Mouse (Mus musculus) embryonic facial prominence, embryonic 11.5 days (tissue): ENCODE results near the gene Try5. TPM values are rescaled to one million over a fixed set of nuclear protein-coding genes. Genes with fewer than 3 reads are reported as not detected.
"Not testable (repeated sequence)": the region's sequence is repeated elsewhere in the genome, so short reads cannot be mapped to it uniquely, and the experiment has no call there.

Experiments used
- ATAC-seq: fragments of 200-750 bp; cut with Nextera tagmentation; replicated peaks from 2 replicates; pipeline ENCODE4 v1.8.0; 2017; ENCODE audit warnings: low read depth; ENCODE audit not compliant: insufficient number of reproducible peaks, low FRiP score, low TSS enrichment
- DNase-seq: peaks from one replicate; pipeline ENCODE4 v3.0.0-alpha.2; 2015; ENCODE audit warnings: low spot score
- H3K27ac ChIP-seq: fragments of 300-500 bp; sonication (generic); replicated peaks from 2 replicates; pipeline ENCODE4 v1.5.1; 2014; ENCODE audit warnings: mild to moderate bottlenecking, low read depth, low read length, control low read depth
- H3K27me3 ChIP-seq: fragments of 300-500 bp; sonication (generic); 2 replicates; pipeline ENCODE4 v1.6.1; 2014; ENCODE audit warnings: mild to moderate bottlenecking, low read length, moderate library complexity, mixed read lengths; ENCODE audit not compliant: control insufficient read depth, insufficient read depth
- H3K36me3 ChIP-seq: fragments of 300-500 bp; sonication (generic); replicated peaks from 2 replicates; pipeline ENCODE4 v1.6.1; 2014; ENCODE audit warnings: low read depth, mild to moderate bottlenecking, low read length, moderate library complexity, mixed read lengths; ENCODE audit not compliant: control insufficient read depth, insufficient read depth
- H3K4me1 ChIP-seq: fragments of 300-500 bp; sonication (generic); 2 replicates; pipeline ENCODE4 v1.6.1; 2014; ENCODE audit warnings: low read length, mixed read lengths; ENCODE audit not compliant: control insufficient read depth, insufficient read depth
- H3K4me2 ChIP-seq: fragments of 300-500 bp; sonication (generic); 2 replicates; pipeline ENCODE4 v1.6.1; 2014; ENCODE audit warnings: low read depth, mild to moderate bottlenecking, control low read depth, low read length, moderate library complexity
- H3K4me3 ChIP-seq: fragments of 300-500 bp; sonication (generic); 2 replicates; pipeline ENCODE4 v1.5.1; 2014; ENCODE audit warnings: low read depth, low read length, control low read depth
- H3K9ac ChIP-seq: fragments of 300-500 bp; sonication (generic); replicated peaks from 2 replicates; pipeline ENCODE4 v1.6.1; 2014; ENCODE audit warnings: mild to moderate bottlenecking, control low read depth, low read length
- H3K9me3 ChIP-seq: fragments of 300-500 bp; sonication (generic); replicated peaks from 2 replicates; pipeline ENCODE4 v1.6.1; 2016; ENCODE audit warnings: mild to moderate bottlenecking, low read length, inconsistent platforms, mixed read lengths; ENCODE audit not compliant: control insufficient read depth
- WGBS: fragments of 180-500 bp; shearing (Covaris S2); extraction: QIAGEN DNeasy Blood & Tissue Kit; methylation state at CpG from one replicate; pipeline ENCODE4 v1.1.7; 2014; 5-methylcytosine and 5-hydroxymethylcytosine counted together
- polyA plus RNA-seq: library from polyadenylated mRNA; unstranded; fragments of >200 nt; fragmentation: Nextera tagmentation; extraction: Ambion mirVana; gene quantifications from 2 replicates; pipeline ENCODE4 v1.2.1, GENCODE M21; 2014

The Try5 gene
- polyA plus RNA-seq: not detected in 2 replicates

DNA sequence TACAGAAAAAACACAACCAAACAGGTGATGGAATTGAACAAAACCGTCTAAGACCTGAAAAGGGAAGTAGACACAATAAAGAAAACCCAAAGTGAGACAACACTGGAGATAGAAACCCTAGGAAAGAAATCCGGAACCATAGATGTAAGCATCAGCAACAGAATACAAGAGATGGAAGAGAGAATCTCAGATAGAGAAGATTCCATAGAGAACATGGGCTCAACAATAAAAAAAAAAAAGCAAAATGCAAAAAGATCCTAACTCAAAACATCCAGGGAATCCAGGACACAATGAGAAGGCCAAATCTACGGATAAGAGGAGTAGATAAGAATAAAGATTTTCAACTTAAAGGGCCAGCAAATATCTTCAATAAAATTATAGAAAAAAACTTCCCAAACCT is at the start of gene Try5:
Try5 (minus strand) TSS at position 101 of the 400 bp plus-strand sequence.
- not testable (repeated sequence) for H3K4me2 ChIP-seq, ATAC-seq, H3K27me3 ChIP-seq, H3K4me1 ChIP-seq, DNase-seq, H3K9ac ChIP-seq, H3K4me3 ChIP-seq, H3K9me3 ChIP-seq, H3K36me3 ChIP-seq, H3K27ac ChIP-seq
- 72% methylated on average over 3 of the region's 3 CpGs for WGBS

DNA sequence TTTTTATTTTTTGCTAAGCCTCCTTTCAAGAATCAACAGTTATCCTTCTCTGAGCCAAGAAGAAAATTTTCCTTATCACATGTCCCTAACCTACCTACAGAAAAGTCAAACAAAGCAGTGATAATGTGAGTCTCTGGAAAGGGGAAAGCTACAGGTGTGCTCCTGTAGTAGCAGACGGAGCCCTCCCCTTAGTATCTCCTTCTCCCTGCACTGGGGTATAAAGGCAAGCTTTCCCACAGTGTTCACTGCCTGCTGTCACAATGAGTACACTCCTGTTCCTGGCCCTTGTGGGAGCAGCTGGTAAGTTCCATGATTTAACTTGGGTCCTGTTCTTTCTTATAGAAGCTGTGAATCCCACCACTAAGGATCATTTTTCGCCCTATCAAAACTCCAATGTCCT is 37.3 kb upstream of the Try5 start, which contains the start of gene Try10:
Try10 (plus strand) TSS at position 174 of the 400 bp plus-strand sequence.
- DNase-seq (no peak), ATAC-seq (no peak)
- H3K9ac ChIP-seq: no peak within 1 kb of the TSS
- H3K9me3 ChIP-seq: no peaks in the 10 kb centered on the region
- no peak within 1 kb of the TSS for H3K27ac ChIP-seq
- no peaks in the 10 kb centered on the region for H3K36me3 ChIP-seq
- 85% methylated on average over 2 of the region's 2 CpGs for WGBS
- H3K4me2 ChIP-seq: no peak within 1 kb of the TSS
- H3K4me3 ChIP-seq: no peak within 1 kb of the TSS
- H3K4me1 ChIP-seq: no peaks in the 10 kb centered on the region
- no peaks in the 10 kb centered on the region for H3K27me3 ChIP-seq

DNA sequence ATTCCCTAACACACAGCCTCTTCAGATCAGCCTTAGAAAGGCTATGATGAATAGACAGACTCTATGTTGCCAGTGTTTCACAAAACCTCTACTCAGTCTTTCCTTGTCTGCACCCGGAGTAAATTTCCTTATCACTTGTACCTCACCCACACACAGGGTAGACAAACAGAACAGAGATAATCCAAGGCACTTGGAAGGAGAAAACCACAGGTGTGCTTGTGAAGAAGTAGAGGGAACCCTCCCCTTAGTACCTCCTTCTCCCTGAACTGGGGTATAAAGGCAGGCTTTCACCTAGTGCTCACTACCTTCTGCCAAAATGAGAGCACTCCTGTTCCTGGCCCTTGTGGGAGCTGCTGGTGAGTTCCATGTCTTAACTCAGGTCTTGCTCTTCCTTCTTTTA is 14.7 kb downstream of the Try5 start, which contains the start of gene Try4:
Try4 (plus strand) TSS at position 301 of the 400 bp plus-strand sequence.
- WGBS: 92% methylated on average over 1 of the region's 1 CpGs

DNA sequence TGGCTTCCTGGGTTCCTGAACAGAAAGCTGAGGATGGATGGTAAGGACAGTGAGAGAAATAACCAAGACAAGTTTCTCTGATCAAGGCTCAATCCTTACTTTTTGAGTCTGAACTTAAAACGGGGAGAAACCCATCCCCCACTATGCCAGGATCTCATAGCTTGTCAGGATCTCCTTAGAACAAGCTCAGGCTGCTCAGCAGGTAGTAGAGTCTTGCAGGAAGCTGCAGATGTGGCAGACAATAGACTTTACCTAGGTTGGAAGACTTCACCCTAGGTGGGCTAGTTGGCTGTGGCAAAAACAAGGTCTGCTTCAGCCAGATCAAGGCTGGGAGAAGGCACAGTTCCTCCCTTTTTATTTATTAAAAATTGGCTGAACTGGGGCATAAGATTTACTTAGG is 18.4 kb downstream of the Try5 start:
- no peak overlapping the region for H3K4me2 ChIP-seq
- 8% methylated on average over 1 of the region's 1 CpGs for WGBS
- no peak overlapping the region for H3K4me3 ChIP-seq
- no peaks in the 10 kb centered on the region for H3K36me3 ChIP-seq
- no peak for ATAC-seq
- H3K9me3 ChIP-seq: no peaks in the 10 kb centered on the region
- no peaks in the 10 kb centered on the region for H3K27me3 ChIP-seq
- no peaks in the 10 kb centered on the region for H3K4me1 ChIP-seq
- H3K9ac ChIP-seq: no peak overlapping the region
- no peak overlapping the region for H3K27ac ChIP-seq
- no peak for DNase-seq

More for the DNA sequence above, 14.7 kb downstream of the Try5 start, which contains the start of gene Try4:
- ATAC-seq (no peak), DNase-seq (no peak)
- H3K27me3 ChIP-seq: no peaks in the 10 kb centered on the region
- no peaks in the 10 kb centered on the region for H3K36me3 ChIP-seq
- H3K9ac ChIP-seq: no peak within 1 kb of the TSS
- no peak within 1 kb of the TSS for H3K27ac ChIP-seq
- H3K4me2 ChIP-seq: no peak within 1 kb of the TSS
- no peaks in the 10 kb centered on the region for H3K9me3 ChIP-seq
- no peaks in the 10 kb centered on the region for H3K4me1 ChIP-seq
- no peak within 1 kb of the TSS for H3K4me3 ChIP-seq

DNA sequence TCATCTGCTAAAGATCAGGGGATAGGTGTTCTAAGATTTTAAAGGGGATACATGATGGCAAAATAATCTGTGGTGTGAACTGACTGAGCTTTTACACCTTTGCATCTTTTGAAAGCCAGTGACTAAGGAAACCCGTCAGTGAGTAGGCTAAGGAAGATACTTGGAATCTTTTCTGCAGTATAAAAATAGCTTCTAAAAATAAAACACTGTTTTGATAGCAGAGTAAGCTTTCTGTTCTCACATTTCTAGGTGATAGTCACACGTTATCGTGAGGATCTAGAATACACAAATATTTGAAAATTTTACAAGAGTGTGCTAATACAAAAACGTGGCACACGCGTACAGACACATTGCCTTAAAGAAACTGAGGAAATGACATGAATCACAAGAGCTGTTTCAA is 50.5 kb downstream of the Try5 start:
- Histone ChIP-seq H3K27ac (no peak overlapping the region), H3K27me3 (no peaks in the 10 kb centered on the region), H3K4me3 (no peak overlapping the region), H3K36me3 (no peaks in the 10 kb centered on the region), H3K4me1 (no peaks in the 10 kb centered on the region), H3K4me2 (no peak overlapping the region), H3K9me3 (no peaks in the 10 kb centered on the region), H3K9ac (no peak overlapping the region)
- WGBS: 81% methylated on average over 6 of the region's 6 CpGs
- ATAC-seq (no peak), DNase-seq (no peak)

DNA sequence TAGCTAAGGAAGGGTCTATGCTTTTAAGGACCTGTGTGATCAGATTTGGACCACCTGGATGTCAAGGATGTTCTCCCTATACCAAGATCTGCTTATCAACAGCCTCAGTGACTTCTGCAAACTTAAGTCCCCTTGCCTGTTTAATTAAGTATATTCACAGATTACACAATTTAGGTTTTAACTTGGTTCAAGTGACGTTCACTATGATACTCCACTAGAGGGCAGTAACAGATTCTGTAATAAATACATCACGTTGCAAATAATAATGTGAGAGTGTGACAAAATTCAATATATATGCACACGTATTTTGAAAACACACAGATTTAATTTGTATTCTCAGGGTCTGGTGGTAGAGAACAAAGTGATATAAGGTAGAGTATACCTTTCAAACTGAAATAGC is 53.8 kb downstream of the Try5 start:
- H3K36me3 ChIP-seq: no peaks in the 10 kb centered on the region
- H3K9me3 ChIP-seq: no peaks in the 10 kb centered on the region
- H3K4me2 ChIP-seq: no peak overlapping the region
- no peak overlapping the region for H3K27ac ChIP-seq
- DNase-seq (no peak), ATAC-seq (no peak)
- no peaks in the 10 kb centered on the region for H3K27me3 ChIP-seq
- no peak overlapping the region for H3K9ac ChIP-seq
- no peaks in the 10 kb centered on the region for H3K4me1 ChIP-seq
- 54% methylated on average over 3 of the region's 3 CpGs for WGBS
- no peak overlapping the region for H3K4me3 ChIP-seq

Other genes with a start within 250 kb of the Try5 start
- not detected in 2 replicates for gene Try4, start 14.6 kb downstream of the Try5 start, polyA plus RNA-seq
- not detected in 2 replicates for gene Try10, start 37.3 kb upstream of the Try5 start, polyA plus RNA-seq
- 0.41 and 0.43 TPM in 2 replicates for gene Prss3, start 60.8 kb upstream of the Try5 start, polyA plus RNA-seq
- not detected in 2 replicates for gene Gm5771, start 75.5 kb upstream of the Try5 start, polyA plus RNA-seq
- 0.26 TPM in 1 of 2 replicates, not detected in the other for gene Gm10334, start 129.3 kb upstream of the Try5 start, polyA plus RNA-seq
- gene Prss1, start 142.1 kb upstream of the Try5 start, polyA plus RNA-seq: not detected in 2 replicates
- not detected in 2 replicates for gene Prss2, start 204.9 kb upstream of the Try5 start, polyA plus RNA-seq